Mouse (Mus musculus) layer of hippocampus, postnatal 25 days (tissue): ENCODE measurements around the gene Pld5. TPM values are rescaled to one million over a fixed set of nuclear protein-coding genes. Genes with fewer than 3 reads are reported as not detected.

ENCODE experiments used
- DNase-seq, 2 experiments: peaks; one replicate each; pipeline ENCODE4 v3.0.0; 2022; ENCODE audit warnings: mixed read lengths in 2 of 2, low spot score in 1 of 2; ENCODE audit errors: extremely low spot score in 1 of 2
- total RNA-seq, 2 experiments: library from RNA; stranded (reverse); gene quantifications; 2 replicates each; pipeline ENCODE4 v1.2.3; 2021

Gene Pld5
- 1 to 10 TPM; 1.5 to 1.7 TPM for total RNA-seq

DNA sequence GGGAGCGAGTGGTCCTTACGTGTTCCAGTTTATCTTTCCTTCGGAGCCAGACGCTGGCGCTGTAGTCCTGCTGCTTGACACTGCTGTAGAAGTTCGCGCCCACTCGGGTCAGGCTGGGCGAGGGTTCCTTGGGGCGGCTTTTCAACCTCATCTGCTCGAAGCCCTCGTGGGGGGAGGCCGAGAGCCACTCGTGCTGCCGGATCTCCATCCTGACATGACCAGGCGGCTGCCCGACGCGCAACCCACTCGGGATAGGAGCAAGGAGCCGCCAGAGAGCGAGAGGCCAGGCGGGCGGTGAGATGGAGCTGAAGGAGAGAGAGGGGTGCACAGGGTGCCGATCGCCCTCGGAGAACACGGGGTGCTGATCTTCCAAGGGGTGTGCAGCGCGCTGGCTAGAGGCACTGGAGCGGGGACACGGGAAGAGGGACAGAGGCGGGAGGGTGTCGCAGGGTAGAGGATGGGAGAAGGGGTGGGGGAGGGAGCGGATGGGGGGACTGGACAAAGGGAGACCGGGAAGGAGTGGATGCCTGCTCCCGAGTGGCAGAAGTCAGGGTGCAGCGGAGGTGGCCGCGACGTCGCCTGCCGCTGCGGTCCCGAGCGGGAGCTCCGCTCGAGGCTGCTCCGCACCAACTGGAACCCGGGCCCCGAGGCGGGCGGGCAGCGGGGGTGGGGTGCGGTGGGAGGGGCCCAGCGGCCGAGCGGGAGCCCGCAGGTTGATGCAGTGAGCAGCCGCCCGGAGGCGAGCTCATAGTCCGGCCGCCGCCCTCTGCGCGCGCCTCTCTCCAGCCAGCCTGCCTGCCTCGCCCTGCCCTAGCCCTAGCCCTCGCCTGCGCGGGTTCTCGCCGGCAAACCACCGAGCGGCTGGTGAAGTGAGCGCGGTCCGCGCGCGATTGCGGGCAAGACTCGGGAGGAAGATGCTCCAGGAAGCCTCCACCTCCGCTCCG is at the start of gene Pld5:
TSS of gene Pld5 (minus strand) at position 646 of the 944 bp plus-strand sequence.
- peak in 1 of 2 experiments; percentile 15 for DNase-seq

DNA sequence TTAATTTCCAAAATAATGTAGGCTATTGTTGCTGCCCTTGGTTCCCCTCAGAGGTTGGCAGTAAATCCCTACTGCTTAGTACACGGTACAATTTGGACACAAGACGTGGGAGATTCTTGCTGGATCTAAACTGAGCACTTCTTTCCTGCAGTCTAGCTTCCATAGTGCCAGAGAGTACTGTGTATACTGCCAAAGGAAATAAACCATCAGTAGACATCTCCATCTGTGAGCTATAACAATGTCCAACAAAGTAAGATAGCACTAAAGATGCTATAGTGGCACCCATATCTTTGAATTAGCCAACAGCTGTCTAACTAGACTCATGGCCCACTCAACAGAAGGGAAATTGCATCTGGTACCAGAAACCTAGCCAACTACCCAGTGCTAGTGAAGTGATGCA is 40.0 kb upstream of the Pld5 start:
- DNase-seq = no peak

DNA sequence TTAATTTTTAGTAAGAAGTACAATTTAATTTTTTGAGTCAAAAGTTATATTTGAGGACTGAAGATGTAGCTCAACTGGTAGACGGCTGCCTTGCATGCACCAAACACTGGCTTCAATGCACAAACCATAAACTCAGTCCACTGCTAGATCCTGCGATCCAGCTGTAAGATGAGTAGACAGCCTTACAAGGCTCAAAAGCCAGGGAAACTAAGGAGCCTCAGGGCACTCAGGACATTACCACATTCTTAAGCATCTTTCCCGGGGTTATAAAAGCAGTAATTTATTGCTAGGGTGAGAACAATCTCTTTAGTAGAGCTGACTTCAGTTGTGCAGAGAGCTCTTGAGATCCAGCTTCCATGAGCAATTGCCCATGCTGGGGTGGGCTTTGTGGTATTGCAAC is 35.1 kb upstream of the Pld5 start:
- no peak for DNase-seq

DNA sequence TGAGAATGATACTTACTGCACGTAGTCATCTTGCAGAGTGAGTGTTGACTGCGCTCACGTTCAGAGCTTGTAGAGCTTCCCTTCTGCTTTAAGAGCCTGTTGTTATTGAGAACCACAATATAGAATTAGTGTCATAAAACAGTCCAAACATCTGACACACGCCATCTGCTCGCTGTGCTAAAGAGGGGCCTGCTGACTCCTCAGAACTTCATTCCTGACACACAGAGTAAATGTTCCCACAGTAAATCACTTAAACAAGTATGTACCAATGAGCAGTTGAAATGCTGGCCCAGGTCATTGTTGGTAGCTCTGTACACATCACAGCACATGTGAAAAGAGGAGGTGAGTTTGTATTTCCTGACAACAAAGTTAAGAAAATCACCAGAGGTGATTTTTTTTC is 14.3 kb upstream of the Pld5 start:
- DNase-seq = no peak

DNA sequence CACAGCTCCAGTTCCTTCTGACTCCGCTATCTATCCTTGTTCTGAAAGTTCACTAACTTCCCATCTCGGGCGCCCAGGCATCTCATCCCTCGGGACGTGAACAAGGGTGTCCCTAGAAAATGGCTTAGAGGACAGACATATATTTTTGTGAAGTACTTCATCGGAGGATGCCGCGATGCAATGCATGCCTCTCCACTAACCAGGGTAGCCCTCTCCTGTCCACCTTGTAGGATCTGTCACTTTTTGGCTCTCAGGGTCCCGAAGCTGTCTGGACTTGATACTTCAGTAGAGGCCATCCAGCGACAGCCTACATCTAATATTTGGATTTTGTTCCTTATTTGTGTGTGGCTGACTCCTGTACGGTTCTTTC is 484 bp upstream of the Pld5 start:
- no peak for DNase-seq

DNA sequence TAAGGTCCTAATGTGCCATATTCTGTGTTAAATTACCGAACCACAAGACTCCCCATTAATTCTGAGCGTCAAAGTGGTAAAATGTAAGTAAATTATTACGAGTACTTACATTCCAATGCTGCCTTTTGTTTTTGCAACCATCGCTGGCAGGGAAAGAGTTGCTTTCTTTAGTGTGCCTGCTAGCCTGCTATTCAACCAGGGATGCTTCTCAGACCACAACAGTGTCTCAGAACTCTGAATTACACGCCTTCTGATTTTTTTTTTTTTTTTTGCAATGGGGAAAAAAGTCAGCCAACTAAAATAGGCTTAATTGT is 26.4 kb downstream of the Pld5 start:
- no peak for DNase-seq

DNA sequence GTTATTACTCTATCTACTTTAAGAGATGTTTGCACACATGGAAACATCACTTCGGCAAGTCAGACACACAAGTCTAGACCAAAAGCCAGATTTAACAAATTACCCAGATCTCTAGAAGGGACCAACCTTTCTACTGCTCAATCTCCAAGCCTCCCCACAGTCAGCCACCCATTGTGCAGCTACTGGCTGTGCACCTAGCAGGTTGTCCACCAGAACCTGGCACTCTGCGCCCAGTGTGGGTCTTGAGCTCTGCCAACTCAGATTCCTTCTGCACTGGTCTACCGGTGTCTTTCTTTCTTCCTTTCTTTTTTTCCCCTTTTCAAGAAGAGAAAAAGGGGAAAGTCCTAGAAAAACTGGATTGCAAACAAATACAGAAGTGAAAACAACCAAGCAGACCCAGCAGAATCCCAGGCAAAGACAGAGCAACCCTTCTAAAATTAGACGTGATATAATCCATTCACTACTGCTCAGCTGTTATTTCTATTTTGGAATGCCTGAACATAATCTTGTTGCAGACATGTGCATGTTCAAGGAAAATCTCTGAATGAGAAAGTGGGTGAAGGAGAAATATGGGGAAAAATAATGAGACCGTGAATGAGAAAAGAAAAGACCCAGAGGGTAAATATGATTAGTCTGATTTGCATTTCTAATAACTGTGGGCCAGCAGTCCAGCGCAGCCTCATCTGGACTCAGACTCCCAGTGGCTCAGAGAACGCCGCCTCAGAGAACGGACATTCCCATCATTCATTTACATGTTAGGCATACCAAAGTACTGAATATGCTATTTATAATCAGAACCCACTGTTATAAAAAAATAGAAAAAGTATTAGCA is 27.0 kb downstream of the Pld5 start:
- no peak for DNase-seq

DNA sequence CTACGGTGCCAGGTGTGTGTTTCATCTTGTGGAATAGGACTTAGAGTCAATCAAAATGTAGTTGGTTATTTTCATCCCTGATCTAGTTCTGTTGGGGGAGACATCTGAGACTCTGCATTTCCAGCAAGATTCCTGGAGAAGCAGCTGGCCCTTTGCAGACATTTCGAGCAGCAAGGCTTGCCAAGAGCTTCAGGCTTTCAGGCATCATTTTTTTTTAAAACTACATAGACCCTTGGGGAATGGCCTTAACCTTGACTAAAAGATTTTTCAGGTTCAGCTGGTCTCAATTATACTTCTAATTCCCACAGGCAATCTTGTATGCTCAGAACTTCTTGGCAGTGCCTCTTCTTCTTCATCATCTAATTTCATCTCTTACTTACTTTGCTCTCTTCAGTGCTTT is 35.9 kb downstream of the Pld5 start:
- DNase-seq = no peak

DNA sequence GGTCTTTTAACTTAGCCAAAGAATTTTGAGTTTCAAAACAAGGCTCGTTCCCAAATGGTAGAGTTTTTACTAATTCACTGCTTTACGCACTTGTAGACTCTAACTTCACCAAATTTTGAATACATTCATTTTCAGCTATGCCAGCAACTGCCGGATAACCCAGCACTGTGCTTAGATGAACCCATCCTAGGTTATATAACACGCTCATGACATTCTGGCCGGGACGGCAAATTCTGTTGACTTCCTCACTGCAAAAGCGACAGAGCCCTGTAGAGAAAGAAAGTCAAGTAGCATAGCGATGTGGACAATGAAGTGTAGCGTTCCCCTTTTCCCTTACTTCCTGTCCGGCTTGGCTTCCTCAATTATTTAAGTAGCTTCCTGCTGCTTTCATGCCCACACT is 51.3 kb downstream of the Pld5 start:
- DNase-seq = no peak

DNA sequence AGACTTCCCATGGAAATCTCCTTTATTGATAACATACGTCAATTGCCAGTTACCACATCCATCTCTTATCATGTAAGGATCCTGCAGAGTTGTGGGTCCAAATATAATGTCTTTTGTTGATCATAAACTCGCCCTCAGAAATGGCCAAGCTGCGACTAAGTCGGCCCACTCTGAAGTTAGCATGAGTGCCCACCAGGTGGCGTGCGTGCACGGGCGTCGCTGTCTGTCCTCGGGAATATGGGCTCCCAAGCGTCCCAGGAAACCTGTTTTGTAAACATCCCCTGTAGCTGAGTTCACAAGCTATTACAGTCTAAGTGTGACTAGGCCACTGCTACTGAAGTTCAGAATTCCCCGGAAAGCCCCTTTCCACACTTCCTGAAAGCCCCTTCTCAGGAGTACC is 51.9 kb downstream of the Pld5 start:
- DNase-seq = peak; percentile 65 to 86

DNA sequence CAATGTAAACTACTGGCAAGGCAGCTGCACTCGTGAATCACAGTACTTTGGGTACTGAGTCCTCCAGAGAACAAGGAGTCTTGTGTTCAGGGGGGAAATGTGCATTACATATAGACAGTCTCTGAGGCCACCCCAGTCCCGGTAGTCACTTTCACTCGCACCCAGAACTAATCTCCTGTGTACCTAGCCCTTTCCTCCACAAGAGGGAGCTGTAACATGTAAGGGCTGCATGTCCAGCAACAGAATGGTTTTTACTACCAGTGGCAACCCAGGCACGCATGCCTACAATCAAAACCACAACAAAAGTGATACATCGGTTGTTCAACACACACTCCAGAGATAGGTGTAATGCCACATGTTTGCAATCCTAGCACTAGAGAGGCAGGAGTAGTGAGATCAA is 56.9 kb downstream of the Pld5 start:
- DNase-seq = no peak

DNA sequence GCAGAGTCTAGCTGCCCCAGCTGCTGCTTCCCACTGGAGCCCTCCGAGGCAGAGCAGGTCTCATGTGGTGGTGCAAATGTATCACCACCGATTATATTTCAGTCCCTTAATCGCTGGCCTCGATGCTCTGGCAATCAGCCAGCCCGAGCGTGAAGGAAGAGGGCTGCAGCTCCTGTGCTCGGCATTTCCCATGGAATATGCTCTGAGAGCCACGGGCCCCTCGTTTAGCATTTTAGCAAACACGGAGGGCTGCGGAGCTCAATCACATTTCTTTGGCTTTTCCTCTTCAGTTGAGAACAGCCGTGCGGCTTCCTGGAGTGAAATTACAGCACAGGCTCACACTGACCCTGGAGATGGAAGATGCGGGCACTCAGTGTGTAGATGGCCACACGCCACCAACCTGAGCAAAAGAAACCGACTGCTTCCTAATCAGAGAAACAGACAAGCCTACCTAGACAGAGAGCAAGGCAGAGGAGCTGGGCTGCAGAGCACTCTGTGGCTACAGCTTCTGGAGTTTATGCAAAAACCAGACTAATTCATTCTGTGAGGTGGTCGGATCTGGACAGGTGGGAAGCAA is 61.4 kb downstream of the Pld5 start:
- DNase-seq = no peak

DNA sequence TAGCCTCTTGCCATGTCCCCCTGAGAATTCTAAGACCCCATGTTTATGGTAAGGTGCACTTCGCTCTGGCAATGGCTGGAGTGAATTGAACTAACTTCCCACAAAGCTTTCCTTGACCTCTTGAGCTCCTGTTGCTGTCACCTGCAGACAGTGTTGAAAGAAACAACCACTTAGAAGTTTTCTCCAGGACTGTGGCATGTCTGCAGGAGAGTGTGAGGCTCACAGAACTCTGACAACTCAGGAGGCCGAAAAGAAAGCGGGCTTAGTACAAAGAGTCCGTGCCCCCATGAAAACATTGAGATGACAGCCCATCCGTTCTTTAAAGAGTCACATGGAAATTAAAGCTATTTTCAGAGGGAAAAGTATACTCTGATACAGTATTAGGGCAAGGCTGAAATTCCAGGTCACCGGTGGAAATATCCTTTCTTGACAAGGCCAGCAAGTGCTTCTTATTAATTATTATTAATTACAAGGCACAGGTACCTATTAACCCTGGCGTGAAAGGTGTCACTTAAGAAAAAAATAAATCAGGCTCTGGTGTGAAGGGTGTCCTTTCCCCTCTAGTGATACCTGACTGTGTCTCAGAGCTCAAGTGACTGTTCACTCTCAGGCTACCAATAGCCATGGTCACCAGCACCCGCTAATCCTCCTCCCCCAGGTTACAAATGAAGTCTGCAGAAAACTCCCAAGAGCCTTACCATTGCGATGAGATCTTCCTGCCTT is 62.0 kb downstream of the Pld5 start:
- DNase-seq = no peak

DNA sequence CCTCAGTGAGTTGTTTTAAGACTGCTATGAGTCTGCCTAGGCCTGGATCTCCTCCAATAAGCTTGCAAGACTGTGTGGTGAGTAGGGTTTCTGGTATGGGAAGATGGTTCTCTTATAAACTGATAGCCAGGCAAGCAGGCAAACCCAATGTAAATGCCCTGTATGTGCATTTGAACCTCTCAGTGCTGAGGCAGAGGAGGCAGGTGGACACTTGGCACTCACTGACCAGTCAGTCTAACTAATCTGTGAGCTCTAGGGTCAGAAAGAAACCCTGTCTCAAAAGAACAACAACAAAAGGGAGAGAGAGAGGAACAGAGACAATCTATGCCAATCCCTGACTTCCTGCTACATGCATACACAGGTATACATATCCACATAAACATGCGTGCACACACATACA is 64.3 kb downstream of the Pld5 start:
- DNase-seq = no peak

DNA sequence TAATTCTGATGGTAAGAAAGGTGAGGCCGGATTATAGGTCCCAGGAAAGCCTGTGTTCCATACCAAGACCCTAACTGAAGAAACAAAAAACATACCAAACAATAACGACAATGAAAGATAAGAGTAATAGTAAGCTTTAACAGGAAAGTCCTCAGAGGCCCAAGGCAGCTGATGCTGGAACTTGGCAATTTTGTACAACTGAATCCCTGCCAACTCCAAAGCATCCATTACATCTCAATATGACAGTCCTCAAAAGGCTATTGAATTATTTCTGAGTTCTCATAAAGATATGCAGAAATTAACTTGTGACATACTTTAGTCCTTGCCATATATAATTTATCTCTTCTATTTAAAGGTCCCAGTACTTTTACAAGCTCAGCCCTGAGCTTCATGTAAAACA is 67.1 kb downstream of the Pld5 start:
- no peak for DNase-seq

DNA sequence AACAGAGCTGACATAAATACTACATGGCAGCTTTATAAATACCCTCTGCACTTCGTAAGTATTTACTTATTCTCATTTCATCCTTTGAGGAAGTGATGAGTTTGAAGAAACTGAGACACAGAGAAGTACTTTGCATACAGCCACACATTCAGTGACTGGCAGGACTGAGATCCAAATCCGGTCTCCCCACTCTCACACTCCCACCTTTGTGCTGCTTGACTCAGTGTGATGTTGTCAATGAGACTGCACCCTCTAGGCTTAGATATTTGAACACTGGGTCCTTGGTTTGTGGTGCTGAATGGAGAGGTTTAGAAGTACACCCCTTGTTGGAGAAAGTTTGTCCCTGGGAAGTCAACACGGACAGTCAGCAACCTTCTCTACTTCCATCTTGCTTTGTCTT is 72.8 kb downstream of the Pld5 start:
- no peak for DNase-seq

DNA sequence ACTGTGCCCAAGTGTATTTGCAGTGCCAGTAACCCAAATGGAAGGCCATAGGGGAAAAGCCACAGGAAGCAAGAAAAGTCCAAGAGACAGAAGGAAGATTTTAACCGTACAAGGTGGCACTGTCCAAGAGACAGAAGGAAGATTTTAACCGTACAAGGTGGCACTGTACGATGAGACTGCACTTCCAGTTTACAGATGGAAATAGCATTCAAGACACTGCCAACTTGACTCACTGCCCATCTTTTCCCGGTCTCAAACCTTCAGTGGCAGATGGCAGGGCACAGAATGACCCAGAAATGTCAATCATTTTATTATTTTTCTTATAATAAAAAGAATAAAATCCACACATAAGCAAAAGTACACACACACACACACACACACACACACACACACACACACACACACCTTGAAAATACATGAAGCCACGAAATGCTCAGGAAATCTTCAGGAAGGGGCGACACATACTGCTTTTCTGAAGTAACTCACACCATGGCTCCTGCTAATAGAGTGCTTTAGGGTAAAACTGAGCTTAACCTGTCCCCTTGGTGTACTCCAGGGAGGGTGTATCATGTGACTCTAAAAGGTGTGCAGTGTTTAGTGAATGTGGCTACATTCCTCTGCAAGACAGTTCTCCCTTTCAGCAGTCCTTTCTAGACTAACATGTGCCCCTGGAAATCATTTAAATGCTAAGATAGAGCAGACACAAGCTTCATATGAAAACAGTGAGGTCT is 77.9 kb downstream of the Pld5 start:
- DNase-seq = no peak

DNA sequence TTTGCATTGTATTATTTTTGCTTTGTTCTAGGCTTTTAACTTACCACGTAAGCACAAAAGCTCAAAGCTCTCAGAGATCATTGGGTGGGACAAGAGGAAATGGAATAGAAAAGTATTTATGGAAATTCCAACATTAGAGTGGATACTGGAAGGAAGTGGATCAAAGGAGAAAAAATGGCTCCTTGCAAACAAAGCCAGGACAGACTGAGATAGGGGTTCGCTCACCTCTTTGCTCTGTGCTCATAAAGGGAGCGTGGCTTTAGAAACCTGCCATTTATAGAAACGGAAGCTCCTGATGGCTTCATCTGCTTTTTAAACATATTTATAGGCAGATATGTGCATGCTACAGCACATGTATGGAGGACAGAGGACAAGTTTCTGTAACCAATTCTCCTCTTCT is 78.8 kb downstream of the Pld5 start:
- DNase-seq = no peak

DNA sequence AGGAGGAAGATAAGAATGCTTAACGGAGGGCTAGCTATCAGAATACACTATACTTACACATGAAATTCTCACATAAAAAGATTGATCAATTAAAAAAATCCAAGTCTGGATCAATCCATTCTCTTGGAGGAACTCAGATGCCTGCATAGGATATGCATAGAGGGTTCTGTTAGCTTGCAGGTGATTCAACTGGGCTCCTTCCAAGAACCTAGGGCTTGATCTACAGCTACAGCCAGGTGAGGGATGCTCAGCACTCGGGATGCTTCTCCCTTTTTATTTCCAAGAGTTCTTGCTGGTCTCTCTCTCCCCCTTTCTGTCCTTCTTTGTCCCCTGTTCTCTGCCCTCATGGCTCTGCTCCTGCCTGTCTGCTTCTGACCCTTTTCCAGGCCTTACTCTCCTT is 80.4 kb downstream of the Pld5 start:
- no peak for DNase-seq

DNA sequence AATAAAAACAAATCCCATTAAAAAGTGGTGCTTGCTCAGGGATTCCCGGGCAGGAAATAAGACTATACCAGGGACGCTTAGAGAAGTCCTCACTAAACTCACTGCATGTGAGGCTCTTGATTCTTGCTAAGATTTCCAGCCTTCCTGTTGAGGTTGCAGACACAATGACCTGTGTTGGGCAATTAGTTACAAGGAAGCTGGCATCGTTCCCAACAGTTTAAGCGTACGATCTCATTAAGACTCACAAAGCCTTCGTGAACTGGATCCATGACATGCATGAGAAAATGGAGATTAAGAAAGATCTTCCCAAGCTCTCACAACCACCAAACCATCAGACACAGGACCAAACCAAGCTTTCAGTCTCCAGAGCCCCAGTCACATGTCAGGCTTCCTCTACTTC is 91.1 kb downstream of the Pld5 start:
- no peak for DNase-seq
